Mouse (Mus musculus) stomach, embryonic 16.5 days (tissue): Measurements from ENCODE around the gene Arl4c. TPM values are rescaled to one million over a fixed set of nuclear protein-coding genes. Genes with fewer than 3 reads are reported as not detected.

ENCODE experiments used
- ATAC-seq: fragments of 200-750 bp; cut with Nextera tagmentation; 2 replicates; pipeline ENCODE4 v1.8.0; 2017; ENCODE audit warnings: moderate number of reproducible peaks, moderate TSS enrichment; ENCODE audit not compliant: insufficient read depth, low FRiP score
- H3K27ac ChIP-seq: fragments of 300-500 bp; sonication (generic); 2 replicates; pipeline ENCODE4 v1.5.1; 2014; ENCODE audit warnings: low read length
- H3K27me3 ChIP-seq: fragments of 300-500 bp; sonication (generic); 2 replicates; pipeline ENCODE4 v1.6.1; 2014; ENCODE audit warnings: low read length, control low read depth, mixed read lengths; ENCODE audit not compliant: control insufficient read depth, insufficient read depth
- H3K36me3 ChIP-seq: fragments of 300-500 bp; sonication (generic); 2 replicates; pipeline ENCODE4 v1.6.1; 2014; ENCODE audit warnings: low read length; ENCODE audit not compliant: control insufficient read depth, insufficient read depth
- H3K4me1 ChIP-seq: fragments of 300-500 bp; sonication (generic); 2 replicates; pipeline ENCODE4 v1.6.1; 2014; ENCODE audit warnings: low read length, control low read depth, mixed read lengths; ENCODE audit not compliant: control insufficient read depth, insufficient read depth
- H3K4me2 ChIP-seq: fragments of 300-500 bp; sonication (generic); 2 replicates; pipeline ENCODE4 v1.6.1; 2014; ENCODE audit warnings: low read depth, low read length, mixed read lengths
- H3K4me3 ChIP-seq: fragments of 300-500 bp; sonication (generic); replicated peaks from 2 replicates; pipeline ENCODE4 v1.5.1; 2014; ENCODE audit warnings: mild to moderate bottlenecking, low read length
- H3K9ac ChIP-seq: fragments of 300-500 bp; sonication (generic); 2 replicates; pipeline ENCODE4 v1.6.1; 2014; ENCODE audit warnings: low read length
- H3K9me3 ChIP-seq: fragments of 300-500 bp; sonication (generic); replicated peaks from 2 replicates; pipeline ENCODE4 v1.6.1; 2016; ENCODE audit warnings: low read length, control low read depth; ENCODE audit not compliant: control insufficient read depth
- WGBS: fragments of 180-500 bp; shearing (Covaris S2); extraction: QIAGEN DNeasy Blood & Tissue Kit; methylation state at CpG from one replicate; pipeline ENCODE4 v1.1.7; 2014; 5-methylcytosine and 5-hydroxymethylcytosine counted together
- polyA plus RNA-seq: library from polyadenylated mRNA; unstranded; fragments of >200 nt; fragmentation: Nextera tagmentation; extraction: Ambion mirVana; gene quantifications from 2 replicates; pipeline ENCODE4 v1.2.1, GENCODE M21; 2015

The Arl4c gene
- polyA plus RNA-seq, 1 experiment from 2014 or later, result 6.6 TPM

- no peak overlapping the region for H3K9ac ChIP-seq
Measured at GRCm38 (mm10) chr1:88698131-88698530, 3.9 kb downstream of the Arl4c start.

DNA sequence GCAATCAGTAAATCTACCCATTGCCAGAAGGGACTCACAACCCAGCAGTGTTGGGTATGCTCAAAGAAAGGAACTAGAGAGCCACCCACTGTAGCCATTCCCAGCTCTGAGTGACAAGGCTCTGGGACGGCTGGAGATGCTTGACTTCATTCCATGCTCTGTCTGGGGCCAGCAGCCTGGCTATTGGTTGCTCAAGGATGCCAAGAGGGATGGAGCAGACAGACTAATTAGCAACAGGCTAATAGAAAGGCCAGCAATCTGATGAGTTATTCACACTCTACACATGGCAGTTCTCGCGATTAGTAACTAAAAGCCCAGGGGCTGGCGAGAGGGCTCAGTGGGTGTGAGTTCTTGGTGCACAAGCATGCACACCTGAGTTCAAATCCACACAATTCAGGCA lies 5.6 kb downstream of the Arl4c start:
- H3K9ac ChIP-seq, result no peak overlapping the region
- H3K27ac ChIP-seq, result no peak overlapping the region
- H3K36me3 ChIP-seq, result no peaks in the 10 kb centered on the region
- peaks cover 14% of the 10 kb centered on the region for H3K4me1 ChIP-seq
- 81% methylated on average over 4 of the region's 4 CpGs for WGBS
- no peak for ATAC-seq
- H3K9me3 ChIP-seq, result no peaks in the 10 kb centered on the region
- no peak overlapping the region for H3K4me2 ChIP-seq
- no peaks in the 10 kb centered on the region for H3K27me3 ChIP-seq
- no peak overlapping the region for H3K4me3 ChIP-seq

More at GRCm38 (mm10) chr1:88698131-88698530, 3.9 kb downstream of the Arl4c start:
- Histone ChIP-seq H3K36me3 (no peaks in the 10 kb centered on the region), H3K9me3 (no peaks in the 10 kb centered on the region), H3K27me3 (no peaks in the 10 kb centered on the region), H3K4me1 (peaks cover 17% of the 10 kb centered on the region), H3K27ac (no peak overlapping the region), H3K4me2 (peak overlapping the region; percentile 89), H3K4me3 (peak overlapping the region; percentile 84)
- no peak for ATAC-seq
- 79% methylated on average over 6 of the region's 6 CpGs for WGBS

DNA sequence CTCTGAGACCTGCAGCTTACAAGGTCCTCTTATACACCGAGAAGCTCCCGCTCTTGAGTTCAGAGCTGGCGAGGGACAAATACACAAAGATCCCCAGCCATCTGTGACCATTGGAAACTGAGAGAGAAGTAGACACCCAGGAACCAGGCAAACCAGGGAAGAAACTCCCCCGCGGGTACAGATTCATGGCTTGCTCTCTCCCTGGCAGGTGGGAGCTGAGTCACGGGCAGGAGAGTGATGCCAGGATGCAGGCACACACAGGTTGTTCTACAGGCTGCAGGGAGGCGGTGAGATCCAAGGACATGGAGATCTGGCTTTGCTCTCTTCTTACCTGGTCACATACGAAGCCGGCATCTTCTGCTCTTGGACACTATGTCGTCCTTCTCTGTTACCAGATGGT lies 7.7 kb downstream of the Arl4c start:
- Histone ChIP-seq H3K36me3 (no peaks in the 10 kb centered on the region), H3K9me3 (no peaks in the 10 kb centered on the region), H3K4me3 (no peak overlapping the region), H3K9ac (no peak overlapping the region), H3K4me1 (peaks cover 11% of the 10 kb centered on the region; the same call in 1 of the 2 replicates), H3K27ac (no peak overlapping the region), H3K4me2 (no peak overlapping the region), H3K27me3 (no peaks in the 10 kb centered on the region)
- ATAC-seq, result no peak
- 79% methylated on average over 10 of the region's 10 CpGs for WGBS

DNA sequence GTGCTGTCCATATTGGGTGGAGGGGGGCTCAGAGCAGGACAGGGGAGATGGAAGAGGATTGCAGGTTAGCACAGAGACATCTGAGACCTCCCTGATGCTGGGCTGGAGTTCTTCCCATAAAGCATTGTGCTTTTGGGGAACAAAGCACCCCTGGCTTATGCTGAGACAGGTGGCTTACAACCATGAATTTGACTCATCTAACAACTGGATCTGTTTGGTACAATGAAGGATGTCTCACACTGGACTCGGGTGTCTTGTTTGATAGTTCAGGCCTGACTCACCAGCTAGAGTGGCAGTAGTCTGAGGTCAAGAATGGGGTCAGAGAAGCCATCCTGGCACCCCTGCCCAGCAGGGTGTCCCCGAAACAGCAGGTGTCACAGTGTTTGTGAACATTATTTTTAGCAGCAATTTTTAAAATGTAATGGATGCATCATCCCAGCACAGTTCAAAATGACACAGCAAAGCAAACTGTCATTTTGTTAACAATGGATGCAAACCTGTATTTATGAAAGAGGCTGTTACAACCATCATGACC lies 9.7 kb downstream of the Arl4c start:
- no peaks in the 10 kb centered on the region for H3K36me3 ChIP-seq
- no peaks in the 10 kb centered on the region for H3K27me3 ChIP-seq
- no peak overlapping the region for H3K27ac ChIP-seq
- no peak overlapping the region for H3K4me3 ChIP-seq
- no peaks in the 10 kb centered on the region for H3K4me1 ChIP-seq
- no peak for ATAC-seq
- H3K9ac ChIP-seq, result no peak overlapping the region
- H3K9me3 ChIP-seq, result no peaks in the 10 kb centered on the region
- 62% methylated on average over 2 of the region's 2 CpGs for WGBS
- H3K4me2 ChIP-seq, result no peak overlapping the region

GRCm38 (mm10) chr1:88690601-88691000 lies 11.4 kb downstream of the Arl4c start:
- H3K9me3 ChIP-seq, result no peaks in the 10 kb centered on the region
- H3K27me3 ChIP-seq, result no peaks in the 10 kb centered on the region
- no peaks in the 10 kb centered on the region for H3K4me1 ChIP-seq
- no peaks in the 10 kb centered on the region for H3K36me3 ChIP-seq
- H3K9ac ChIP-seq, result no peak overlapping the region
- 85% methylated on average over 6 of the region's 6 CpGs for WGBS
- no peak overlapping the region for H3K4me2 ChIP-seq
- H3K27ac ChIP-seq, result no peak overlapping the region
- no peak for ATAC-seq
- no peak overlapping the region for H3K4me3 ChIP-seq

DNA sequence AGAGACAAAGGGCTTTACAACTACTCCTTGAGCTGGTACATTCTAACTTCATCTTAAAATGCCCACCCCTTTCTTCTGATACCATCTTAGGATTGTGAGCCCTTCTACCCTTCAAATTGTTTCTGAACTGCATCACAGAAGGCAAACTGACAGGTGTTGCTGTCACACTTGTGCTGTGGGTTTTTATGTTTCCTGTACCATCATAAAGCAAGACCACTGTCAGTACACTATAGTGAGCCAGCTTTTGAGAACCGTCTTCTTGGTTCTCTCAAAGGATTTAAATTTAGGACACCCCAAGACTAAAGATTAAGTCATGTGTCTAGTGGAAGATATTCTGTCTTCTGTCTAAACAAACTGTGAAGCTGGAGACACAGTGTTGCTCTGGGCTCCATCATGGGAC lies 17.3 kb downstream of the Arl4c start:
- Histone ChIP-seq H3K4me3 (no peak overlapping the region), H3K27me3 (no peaks in the 10 kb centered on the region), H3K36me3 (no peaks in the 10 kb centered on the region), H3K4me2 (no peak overlapping the region), H3K9me3 (no peaks in the 10 kb centered on the region), H3K27ac (no peak overlapping the region), H3K9ac (no peak overlapping the region), H3K4me1 (no peaks in the 10 kb centered on the region)
- WGBS, result 72% methylated on average over 1 of the region's 1 CpGs
- no peak for ATAC-seq

GRCm38 (mm10) chr1:88681596-88681995 lies 20.4 kb downstream of the Arl4c start:
- ATAC-seq, result no peak
- H3K9ac ChIP-seq, result no peak overlapping the region
- no peaks in the 10 kb centered on the region for H3K4me1 ChIP-seq
- no peaks in the 10 kb centered on the region for H3K9me3 ChIP-seq
- no peak overlapping the region for H3K27ac ChIP-seq
- no peaks in the 10 kb centered on the region for H3K36me3 ChIP-seq
- H3K27me3 ChIP-seq, result no peaks in the 10 kb centered on the region
- no peak overlapping the region for H3K4me2 ChIP-seq
- H3K4me3 ChIP-seq, result no peak overlapping the region
- WGBS, result 85% methylated on average over 4 of the region's 4 CpGs

- no peak for ATAC-seq
- H3K27ac ChIP-seq, result no peak overlapping the region
- H3K36me3 ChIP-seq, result no peaks in the 10 kb centered on the region
- no peak overlapping the region for H3K9ac ChIP-seq
- 24% methylated on average over 3 of the region's 3 CpGs for WGBS
- no peaks in the 10 kb centered on the region for H3K4me1 ChIP-seq
- no peaks in the 10 kb centered on the region for H3K27me3 ChIP-seq
- H3K4me3 ChIP-seq, result no peak overlapping the region
- no peak overlapping the region for H3K4me2 ChIP-seq
- H3K9me3 ChIP-seq, result no peaks in the 10 kb centered on the region
Measured at GRCm38 (mm10) chr1:88680804-88681203, 21.2 kb downstream of the Arl4c start.

GRCm38 (mm10) chr1:88678231-88678739 lies 23.7 kb downstream of the Arl4c start:
- Histone ChIP-seq H3K9me3 (no peaks in the 10 kb centered on the region), H3K9ac (no peak overlapping the region), H3K36me3 (no peaks in the 10 kb centered on the region), H3K27ac (no peak overlapping the region), H3K4me2 (no peak overlapping the region), H3K27me3 (no peaks in the 10 kb centered on the region), H3K4me1 (no peaks in the 10 kb centered on the region), H3K4me3 (no peak overlapping the region)
- WGBS, result 61% methylated on average over 3 of the region's 3 CpGs
- no peak for ATAC-seq
